Mouse (Mus musculus): ENCODE data around the gene Klhl42. TPM values are rescaled to one million over a fixed set of nuclear protein-coding genes. Genes with fewer than 3 reads are reported as not detected.

The Klhl42 gene
- 5.5 and 6.4 TPM in 2 replicates for polyA plus RNA-seq (2016; fragmentation: Nextera tagmentation; extraction: Ambion mirVana)

GRCm38 (mm10) chr6:147091136-147092120, at the start of gene Klhl42:
Klhl42 (plus strand) TSS chr6:147091379.
- WGBS = under 1% methylated on average over 97 of the region's 99 CpGs
- peaks cover 22% of the 10 kb centered on the region for H3K36me3 ChIP-seq
- H3K27ac ChIP-seq (replicated peaks) = peak within 1 kb of the TSS; percentile 94
- peaks cover 49% of the 10 kb centered on the region for H3K4me1 ChIP-seq
- DNase-seq (ENCODE audit: low spot score) = peak; percentile 80
- peak within 1 kb of the TSS; percentile 88 for H3K4me3 ChIP-seq
- no peaks in the 10 kb centered on the region for H3K9me3 ChIP-seq (replicated peaks)
- peaks cover 27% of the 10 kb centered on the region for H3K27me3 ChIP-seq (ENCODE audit: low read depth, poor library complexity, severe bottlenecking)

GRCm38 (mm10) chr6:147042291-147043290, 48.6 kb upstream of the Klhl42 start, which contains the start of gene Mrps35:
Mrps35 (plus strand) TSS chr6:147042764.
- 3% methylated on average over 66 of the region's 66 CpGs for WGBS
- peak; percentile 91 for DNase-seq (ENCODE audit: low spot score)
- Histone ChIP-seq H3K4me3 (peak within 1 kb of the TSS; percentile 95), H3K27ac (replicated peaks) (peak within 1 kb of the TSS; percentile 98), H3K27me3 (ENCODE audit: low read depth, poor library complexity, severe bottlenecking) (no peaks in the 10 kb centered on the region), H3K9me3 (replicated peaks) (no peaks in the 10 kb centered on the region), H3K36me3 (peaks cover 17% of the 10 kb centered on the region), H3K4me1 (peaks cover 21% of the 10 kb centered on the region)

- peaks cover 21% of the 10 kb centered on the region for H3K4me1 ChIP-seq
- WGBS = 64% methylated on average over 7 of the region's 7 CpGs
- H3K4me3 ChIP-seq = peak overlapping the region; percentile 95
- H3K27ac ChIP-seq (replicated peaks) = 0 out of 2 replicates have a peak overlapping the region, but pooled peaks have one; percentile 98
- no peak for DNase-seq (ENCODE audit: low spot score)
- no peaks in the 10 kb centered on the region for H3K9me3 ChIP-seq (replicated peaks)
- no peaks in the 10 kb centered on the region for H3K27me3 ChIP-seq (ENCODE audit: low read depth, poor library complexity, severe bottlenecking)
- H3K36me3 ChIP-seq = peaks cover 27% of the 10 kb centered on the region
Observed at GRCm38 (mm10) chr6:147043633-147044032, 47.5 kb upstream of the Klhl42 start.

GRCm38 (mm10) chr6:147049239-147049805, 41.9 kb upstream of the Klhl42 start:
- Histone ChIP-seq H3K36me3 (peaks cover 84% of the 10 kb centered on the region), H3K27ac (replicated peaks) (no peak overlapping the region), H3K9me3 (replicated peaks) (no peaks in the 10 kb centered on the region), H3K27me3 (ENCODE audit: low read depth, poor library complexity, severe bottlenecking) (no peaks in the 10 kb centered on the region), H3K4me1 (peaks cover 4% of the 10 kb centered on the region), H3K4me3 (no peak overlapping the region)
- no peak for DNase-seq (ENCODE audit: low spot score)
- 96% methylated on average over 13 of the region's 13 CpGs for WGBS

- 95% methylated on average over 8 of the region's 8 CpGs for WGBS
- Histone ChIP-seq H3K27ac (replicated peaks) (no peak overlapping the region), H3K36me3 (peaks cover 100% of the 10 kb centered on the region), H3K4me3 (no peak overlapping the region), H3K4me1 (no peaks in the 10 kb centered on the region), H3K9me3 (replicated peaks) (no peaks in the 10 kb centered on the region), H3K27me3 (ENCODE audit: low read depth, poor library complexity, severe bottlenecking) (no peaks in the 10 kb centered on the region)
- DNase-seq (ENCODE audit: low spot score) = no peak
Observed at GRCm38 (mm10) chr6:147051666-147052065, 39.5 kb upstream of the Klhl42 start.

GRCm38 (mm10) chr6:147052440-147052839, 38.7 kb upstream of the Klhl42 start:
- Histone ChIP-seq H3K4me3 (no peak overlapping the region), H3K36me3 (peaks cover 100% of the 10 kb centered on the region), H3K27me3 (ENCODE audit: low read depth, poor library complexity, severe bottlenecking) (no peaks in the 10 kb centered on the region), H3K4me1 (no peaks in the 10 kb centered on the region), H3K9me3 (replicated peaks) (no peaks in the 10 kb centered on the region), H3K27ac (replicated peaks) (no peak overlapping the region)
- no peak for DNase-seq (ENCODE audit: low spot score)
- 92% methylated on average over 9 of the region's 9 CpGs for WGBS

- no peaks in the 10 kb centered on the region for H3K9me3 ChIP-seq (replicated peaks)
- H3K36me3 ChIP-seq = peaks cover 95% of the 10 kb centered on the region
- H3K4me3 ChIP-seq = no peak overlapping the region
- no peaks in the 10 kb centered on the region for H3K4me1 ChIP-seq
- H3K27me3 ChIP-seq (ENCODE audit: low read depth, poor library complexity, severe bottlenecking) = no peaks in the 10 kb centered on the region
- 93% methylated on average over 19 of the region's 19 CpGs for WGBS
- no peak overlapping the region for H3K27ac ChIP-seq (replicated peaks)
- DNase-seq (ENCODE audit: low spot score) = no peak
Observed at GRCm38 (mm10) chr6:147053785-147054646, 37.2 kb upstream of the Klhl42 start.

GRCm38 (mm10) chr6:147055374-147055977, 35.7 kb upstream of the Klhl42 start:
- peaks cover 95% of the 10 kb centered on the region for H3K36me3 ChIP-seq
- WGBS = 88% methylated on average over 10 of the region's 10 CpGs
- DNase-seq (ENCODE audit: low spot score) = no peak

GRCm38 (mm10) chr6:147059326-147059725, 31.9 kb upstream of the Klhl42 start:
- Histone ChIP-seq H3K4me3 (no peak overlapping the region), H3K27me3 (ENCODE audit: low read depth, poor library complexity, severe bottlenecking) (no peaks in the 10 kb centered on the region), H3K27ac (replicated peaks) (no peak overlapping the region), H3K4me1 (no peaks in the 10 kb centered on the region), H3K9me3 (replicated peaks) (no peaks in the 10 kb centered on the region), H3K36me3 (peaks cover 92% of the 10 kb centered on the region)
- 69% methylated on average over 7 of the region's 7 CpGs for WGBS
- DNase-seq (ENCODE audit: low spot score) = no peak

More at GRCm38 (mm10) chr6:147055374-147055977, 35.7 kb upstream of the Klhl42 start:
- H3K9me3 ChIP-seq (replicated peaks) = no peaks in the 10 kb centered on the region
- no peaks in the 10 kb centered on the region for H3K4me1 ChIP-seq
- no peak overlapping the region for H3K27ac ChIP-seq (replicated peaks)
- H3K27me3 ChIP-seq (ENCODE audit: low read depth, poor library complexity, severe bottlenecking) = no peaks in the 10 kb centered on the region
- H3K4me3 ChIP-seq = no peak overlapping the region

GRCm38 (mm10) chr6:147061630-147062029, 29.5 kb upstream of the Klhl42 start:
- DNase-seq (ENCODE audit: low spot score) = no peak
- Histone ChIP-seq H3K4me3 (no peak overlapping the region), H3K4me1 (no peaks in the 10 kb centered on the region), H3K36me3 (peaks cover 86% of the 10 kb centered on the region), H3K27me3 (ENCODE audit: low read depth, poor library complexity, severe bottlenecking) (no peaks in the 10 kb centered on the region), H3K9me3 (replicated peaks) (no peaks in the 10 kb centered on the region), H3K27ac (replicated peaks) (no peak overlapping the region)
- WGBS = 93% methylated on average over 9 of the region's 9 CpGs

- no peak overlapping the region for H3K4me3 ChIP-seq
- no peaks in the 10 kb centered on the region for H3K4me1 ChIP-seq
- H3K27ac ChIP-seq (replicated peaks) = no peak overlapping the region
- WGBS = 94% methylated on average over 7 of the region's 7 CpGs
- no peak for DNase-seq (ENCODE audit: low spot score)
- no peaks in the 10 kb centered on the region for H3K27me3 ChIP-seq (ENCODE audit: low read depth, poor library complexity, severe bottlenecking)
- peaks cover 86% of the 10 kb centered on the region for H3K36me3 ChIP-seq
- no peaks in the 10 kb centered on the region for H3K9me3 ChIP-seq (replicated peaks)
Observed at GRCm38 (mm10) chr6:147062034-147062433, 29.1 kb upstream of the Klhl42 start.
